Mouse (Mus musculus) heart, postnatal 0 days (tissue): ENCODE measurements at regions not wholly inside any gene's neighbourhood (a gene's known extent, or its start where the extent isn't known, plus 50 kb on each side); places are given as distances from the start of the nearest gene placed in this dataset.
A peak's percentile ranks its signal among the peaks of the same experiment; 100 is the strongest.
"Not testable (repeated sequence)": the region's sequence is repeated elsewhere in the genome, so short reads cannot be mapped to it uniquely, and the experiment has no call there.

Source experiments
- ATAC-seq: fragments of 200-750 bp; cut with Nextera tagmentation; 2 replicates; pipeline ENCODE4 v1.8.0; 2017; ENCODE audit warnings: low read depth, moderate number of reproducible peaks, moderate library complexity; ENCODE audit not compliant: insufficient read depth
- DNase-seq: peaks from one replicate; pipeline ENCODE4 v3.0.0-alpha.2; 2016; ENCODE audit warnings: low spot score
- H3K27ac ChIP-seq: fragments of 300-500 bp; sonication (generic); 2 replicates; pipeline ENCODE4 v1.5.1; 2014; ENCODE audit warnings: low read depth, mild to moderate bottlenecking
- H3K27me3 ChIP-seq: fragments of 300-500 bp; sonication (generic); 2 replicates; pipeline ENCODE4 v1.6.1; 2014; ENCODE audit warnings: low read length, mixed read lengths; ENCODE audit not compliant: control insufficient read depth, insufficient read depth
- H3K36me3 ChIP-seq: fragments of 300-500 bp; sonication (generic); replicated peaks from 2 replicates; pipeline ENCODE4 v1.6.1; 2014; ENCODE audit warnings: low read length, mixed read lengths; ENCODE audit not compliant: control insufficient read depth, insufficient read depth
- H3K4me1 ChIP-seq: fragments of 300-500 bp; sonication (generic); 2 replicates; pipeline ENCODE4 v1.6.1; 2014; ENCODE audit warnings: antibody characterized with exemption; ENCODE audit not compliant: control insufficient read depth, insufficient read depth
- H3K4me2 ChIP-seq: fragments of 300-500 bp; sonication (generic); 2 replicates; pipeline ENCODE4 v1.6.1; 2014; ENCODE audit warnings: low read depth, mild to moderate bottlenecking, low read length, moderate library complexity
- H3K4me3 ChIP-seq: fragments of 300-500 bp; sonication (generic); 2 replicates; pipeline ENCODE4 v1.5.1; 2014; ENCODE audit warnings: low read depth, low read length
- H3K9ac ChIP-seq: fragments of 300-500 bp; sonication (generic); replicated peaks from 2 replicates; pipeline ENCODE4 v1.6.1; 2014; ENCODE audit warnings: low read depth, low read length, mixed read lengths
- H3K9me3 ChIP-seq: fragments of 300-500 bp; sonication (generic); replicated peaks from 2 replicates; pipeline ENCODE4 v1.6.1; 2016; ENCODE audit warnings: low read length; ENCODE audit not compliant: control insufficient read depth
- CTCF ChIP-seq: IDR thresholded peaks from 2 replicates; pipeline ENCODE4 v1.5.1; 2016; ENCODE audit warnings: antibody characterized with exemption, control low read depth, low read depth
- EP300 ChIP-seq: IDR thresholded peaks from 2 replicates; pipeline ENCODE4 v1.6.1; 2016; ENCODE audit warnings: antibody characterized with exemption, low read depth
- WGBS: fragments of 180-500 bp; shearing (Covaris S2); extraction: QIAGEN DNeasy Blood & Tissue Kit; methylation state at CpG from one replicate; pipeline ENCODE4 v1.1.7; 2014; 5-methylcytosine and 5-hydroxymethylcytosine counted together

- H3K4me1 ChIP-seq, result no peaks in the 10 kb centered on the region
- DNase-seq, result peak; percentile 8
Observed at GRCm38 (mm10) chrX:94480748-94481147, 61.2 kb downstream of the Maged1 start.

GRCm38 (mm10) chrX:94467654-94468053 is 74.3 kb downstream of the Maged1 start:
- not testable (repeated sequence) for DNase-seq, H3K9me3 ChIP-seq, H3K4me3 ChIP-seq, H3K9ac ChIP-seq, H3K4me2 ChIP-seq, H3K27me3 ChIP-seq, H3K36me3 ChIP-seq, ATAC-seq, H3K4me1 ChIP-seq, H3K27ac ChIP-seq
- no CpG with 5 or more reads among the region's 3 CpGs for WGBS

More at GRCm38 (mm10) chrX:94480748-94481147, 61.2 kb downstream of the Maged1 start:
- no peaks in the 10 kb centered on the region for H3K27me3 ChIP-seq
- no peaks in the 10 kb centered on the region for H3K36me3 ChIP-seq
- peak; percentile 63; the same call in 1 of the 2 replicates for ATAC-seq
- TF ChIP-seq EP300, result no peak
- peak; percentile 53 for TF ChIP-seq CTCF
- H3K27ac ChIP-seq, result no peak overlapping the region
- H3K4me2 ChIP-seq, result no peak overlapping the region
- 25% methylated on average over 1 of the region's 1 CpGs for WGBS
- no peak overlapping the region for H3K9ac ChIP-seq
- no peak overlapping the region for H3K4me3 ChIP-seq
- H3K9me3 ChIP-seq, result no peaks in the 10 kb centered on the region
